Mouse (Mus musculus) ES-Bruce4 (cell line): Measurements from ENCODE around the gene Pard6a.

Experiments used
- CTCF ChIP-seq: IDR thresholded peaks from one replicate; pipeline ENCODE4 v1.8.1; 2011; ENCODE audit warnings: low read depth, low read length
- EP300 ChIP-seq: IDR thresholded peaks from 2 replicates; pipeline ENCODE4 v1.6.1; 2011; ENCODE audit warnings: low read depth, low read length; ENCODE audit not compliant: insufficient read depth
- POLR2A ChIP-seq: IDR thresholded peaks from one replicate; pipeline ENCODE4 v1.8.1; 2011; ENCODE audit warnings: low read length; ENCODE audit not compliant: insufficient read depth

- TF ChIP-seq POLR2A = no peak
- TF ChIP-seq CTCF = no peak
- no peak for TF ChIP-seq EP300
Observed at GRCm38 (mm10) chr8:105743301-105743700, 42.4 kb downstream of the Pard6a start.
